Mouse (Mus musculus) G1E-ER4 (cell line): Measurements from ENCODE around the gene Gpr108. TPM values are rescaled to one million over a fixed set of nuclear protein-coding genes. Genes with fewer than 3 reads are reported as not detected.

ENCODE experiments used
- GATA1 ChIP-seq: IDR thresholded peaks from one replicate; pipeline ENCODE4 v1.8.0; 2012; ENCODE audit warnings: low read length, inconsistent platforms
- polyA plus RNA-seq: library from polyadenylated mRNA; stranded (reverse); fragments of >175 nt; gene quantifications from 2 replicates; pipeline ENCODE4 v1.2.3, GENCODE M21; 2012

Gpr108 gene
- polyA plus RNA-seq, 1 experiment: 15.2 TPM

- no peak for TF ChIP-seq GATA1
These were observed 27.7 kb upstream of the Gpr108 start for GRCm38 (mm10) chr17:57275997-57276351.

GRCm38 (mm10) chr17:57275111-57275996 is 27.1 kb upstream of the Gpr108 start:
- no peak for TF ChIP-seq GATA1

DNA sequence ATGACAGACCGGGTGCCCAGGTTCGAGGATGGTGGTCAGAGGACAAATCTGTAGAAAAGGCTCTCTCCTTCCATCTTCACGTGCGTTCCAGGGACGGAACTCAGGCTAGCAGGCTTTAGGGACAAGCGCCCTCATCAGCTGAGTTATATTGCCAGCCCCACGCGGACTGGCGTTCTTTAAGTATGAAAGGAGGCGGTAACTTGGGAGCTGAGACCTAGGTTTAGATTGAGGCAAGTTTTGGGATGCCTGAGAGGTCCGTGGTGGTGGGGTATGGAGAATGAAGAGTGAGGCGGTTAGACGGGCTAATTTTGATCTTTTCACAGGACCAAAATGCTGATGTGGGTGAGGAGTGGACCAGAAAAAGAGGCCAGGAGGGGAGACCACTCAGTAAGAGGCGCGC is 26.4 kb upstream of the Gpr108 start:
- no peak for TF ChIP-seq GATA1

DNA sequence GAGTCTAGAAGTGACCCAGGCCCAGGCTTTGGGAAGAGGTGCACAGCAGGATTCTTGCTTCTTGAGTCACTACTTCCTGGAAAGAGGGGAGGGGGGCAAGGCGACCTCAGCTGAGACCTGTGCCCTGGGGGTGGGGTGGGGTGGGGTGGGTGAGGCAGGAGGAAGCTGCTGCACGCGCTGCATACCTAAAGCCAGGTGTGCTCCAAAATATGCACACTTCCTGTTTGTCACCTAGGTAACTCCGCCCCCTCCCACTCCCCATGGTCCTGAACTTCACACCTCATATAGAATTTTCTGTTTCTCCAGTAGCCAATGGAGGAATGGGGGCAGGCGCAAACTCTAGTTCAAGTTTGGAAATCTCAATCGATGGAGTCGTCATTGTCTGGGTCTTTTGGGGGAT is 25.6 kb upstream of the Gpr108 start:
- TF ChIP-seq GATA1: no peak

DNA sequence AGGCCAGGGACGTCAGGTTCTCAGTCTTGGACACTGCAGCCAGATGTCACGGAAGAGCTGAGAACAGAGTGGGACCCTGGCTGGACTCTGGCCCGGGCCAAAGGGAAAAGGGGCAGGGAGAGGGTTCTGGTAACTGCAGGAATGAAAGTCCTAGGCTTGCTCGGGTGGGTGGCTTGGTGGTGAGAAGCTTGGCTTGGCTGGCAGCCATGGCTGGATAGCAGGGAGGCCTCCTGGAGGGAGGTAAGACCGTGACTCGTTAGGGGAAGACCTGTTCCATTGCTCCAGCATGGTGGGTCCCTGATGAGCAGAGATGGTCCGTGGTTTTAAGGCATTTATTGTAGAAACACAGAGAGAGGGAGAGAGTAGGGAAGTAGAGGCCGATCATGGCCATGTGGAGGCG is 23.1 kb upstream of the Gpr108 start:
- TF ChIP-seq GATA1: no peak

- no peak for TF ChIP-seq GATA1
These were observed 19.4 kb upstream of the Gpr108 start for GRCm38 (mm10) chr17:57267556-57268126.

GRCm38 (mm10) chr17:57264972-57265945 is 17.0 kb upstream of the Gpr108 start:
- no peak for TF ChIP-seq GATA1

DNA sequence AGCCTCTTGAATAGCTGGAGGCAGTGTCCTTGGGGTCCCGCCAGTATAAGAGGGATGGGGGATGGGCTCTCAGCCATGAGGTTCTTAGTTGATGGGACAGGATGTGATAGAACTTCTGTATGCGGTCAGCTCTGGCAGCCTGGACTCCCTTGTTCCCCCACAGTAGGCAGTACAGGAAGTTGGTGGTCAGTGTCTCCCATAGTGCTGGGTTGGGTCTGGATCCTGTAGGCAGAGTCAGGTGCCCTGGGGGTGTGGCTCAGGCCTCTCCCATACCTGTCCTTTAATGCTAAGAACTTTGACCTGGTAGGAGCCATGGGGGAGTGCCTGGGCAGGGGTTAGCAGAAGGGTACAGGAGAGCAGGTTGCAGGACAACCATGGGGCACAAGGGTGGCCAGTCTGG is 15.9 kb upstream of the Gpr108 start:
- no peak for TF ChIP-seq GATA1

DNA sequence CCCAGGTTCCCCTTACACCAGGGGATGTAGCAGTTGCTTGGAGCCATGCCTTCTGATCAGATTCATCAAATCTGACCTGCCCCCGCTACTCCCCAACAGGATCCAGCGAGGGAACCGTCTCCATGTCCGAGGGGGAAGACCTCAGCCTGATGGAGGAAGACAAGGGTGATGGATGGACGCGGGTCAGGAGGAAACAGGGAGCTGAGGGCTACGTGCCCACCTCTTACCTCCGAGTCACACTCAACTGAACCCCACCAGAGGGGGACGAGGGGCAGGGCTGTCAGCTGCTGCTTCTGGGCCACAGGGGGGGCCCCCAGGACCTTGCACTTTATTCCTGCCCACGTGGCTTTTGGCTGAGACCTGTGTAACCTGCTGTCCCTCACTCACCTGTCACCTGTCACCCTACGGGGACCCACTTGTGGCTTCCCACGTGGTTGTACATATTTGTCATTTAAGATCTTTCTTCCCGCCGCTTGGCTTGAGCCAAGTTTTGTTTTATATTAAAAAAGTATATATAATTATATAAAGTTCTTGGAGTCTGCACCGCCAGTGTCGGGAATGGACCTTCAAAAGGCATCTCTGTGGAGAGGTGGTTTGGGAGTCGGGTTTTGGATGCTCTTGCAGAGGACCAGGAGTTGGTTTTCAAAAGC is 14.8 kb upstream of the Gpr108 start:
- TF ChIP-seq GATA1: no peak

DNA sequence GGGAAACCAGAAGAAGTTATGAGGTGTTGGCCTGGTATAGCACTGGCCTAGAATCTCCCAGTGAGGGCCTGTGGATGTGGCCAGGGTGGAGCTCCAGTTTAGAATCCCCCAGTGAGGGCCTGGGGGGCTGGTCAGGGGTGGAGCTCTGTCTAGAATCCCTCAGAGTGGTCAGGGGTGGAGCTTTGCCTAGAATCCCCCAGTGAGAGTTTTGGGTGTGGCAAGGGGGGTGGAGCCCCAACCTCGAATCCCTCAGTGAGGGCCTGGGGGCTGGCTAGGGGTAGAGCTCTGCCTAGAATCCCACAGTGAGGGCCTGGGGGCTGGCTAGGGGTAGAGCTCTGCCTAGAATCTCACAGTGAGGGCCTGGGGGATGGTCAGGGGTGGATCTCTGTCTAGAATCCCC is 13.6 kb upstream of the Gpr108 start:
- no peak for TF ChIP-seq GATA1

- no peak for TF ChIP-seq GATA1
These were observed 13.0 kb upstream of the Gpr108 start for GRCm38 (mm10) chr17:57261286-57261685.

DNA sequence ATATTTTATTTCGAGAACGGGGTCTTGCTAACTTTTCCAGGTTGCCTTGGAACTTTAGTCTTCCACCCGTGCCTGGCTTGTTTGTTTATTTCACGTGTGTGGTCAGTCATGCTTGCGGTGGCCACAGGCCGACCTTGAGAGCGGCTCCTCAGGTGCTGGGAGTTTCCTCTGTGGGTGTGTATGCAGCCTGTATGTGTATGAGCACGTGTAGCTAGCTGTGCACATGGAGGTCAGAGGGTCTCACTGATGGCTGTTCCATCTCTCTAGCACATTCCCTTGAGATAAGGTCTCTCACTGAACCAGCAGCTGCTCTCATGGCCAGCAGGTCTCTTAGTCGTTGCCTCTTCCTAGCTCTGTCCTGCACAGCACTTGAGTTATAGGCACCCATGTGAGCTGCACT is 12.1 kb upstream of the Gpr108 start:
- no peak for TF ChIP-seq GATA1

GRCm38 (mm10) chr17:57259742-57260141 is 11.5 kb upstream of the Gpr108 start:
- no peak for TF ChIP-seq GATA1

- no peak for TF ChIP-seq GATA1
These were observed 9.9 kb upstream of the Gpr108 start for GRCm38 (mm10) chr17:57258191-57258590.

DNA sequence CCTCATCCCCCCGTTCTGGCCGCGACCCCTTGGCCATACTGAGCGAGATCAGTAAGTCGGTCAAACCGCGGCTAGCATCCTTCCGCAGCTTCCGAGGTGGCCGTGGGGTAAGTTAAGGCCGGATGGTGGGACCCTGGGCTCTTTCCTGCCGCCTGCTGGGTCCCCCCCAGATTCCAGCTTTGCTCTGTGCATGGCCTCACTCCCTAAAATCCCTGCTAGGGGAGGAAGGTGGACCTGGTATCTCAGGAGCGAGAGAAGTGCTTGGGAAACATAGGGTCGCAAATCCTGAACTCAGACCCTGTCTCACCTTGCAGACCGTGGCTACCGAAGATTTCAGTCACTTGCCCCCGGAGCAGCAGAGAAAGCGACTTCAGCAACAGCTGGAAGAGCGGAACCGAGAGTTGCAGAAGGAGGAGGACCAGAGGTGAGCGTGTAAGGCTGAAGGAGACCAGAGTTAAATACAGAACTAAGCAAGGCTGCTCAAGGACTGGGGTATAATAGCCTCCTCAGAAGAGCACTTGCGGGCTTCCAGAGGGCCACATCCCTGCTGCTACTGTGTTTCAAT is 8.8 kb upstream of the Gpr108 start:
- no peak for TF ChIP-seq GATA1
